ENCODE assay signal across 9 mouse cellular contexts in the genomic region with DNA sequence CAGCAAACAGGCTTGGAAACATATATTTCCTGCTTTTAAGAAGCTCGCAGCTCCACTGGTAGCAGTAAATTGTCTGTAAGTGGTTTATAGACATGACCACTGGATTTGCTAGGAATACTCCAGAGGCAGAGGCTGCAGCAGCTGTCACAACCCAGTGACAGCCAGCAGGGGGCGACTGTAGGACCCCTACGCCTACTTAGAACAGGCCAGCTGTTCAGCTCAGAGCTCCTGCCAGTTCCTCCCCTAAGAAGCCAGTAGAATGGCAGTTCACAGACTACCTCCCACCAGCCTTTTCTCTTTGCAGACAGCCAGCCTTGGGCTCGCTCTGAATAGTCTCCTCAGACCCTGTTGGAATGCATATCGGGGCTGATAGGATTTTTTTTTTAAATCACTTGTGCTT. TPM values are rescaled to one million over a fixed set of nuclear protein-coding genes. Genes with fewer than 3 reads are reported as not detected.
DNase-seq lines count a peak whose midpoint lies in the region; ATAC-seq lines count a peak whose summit lies in the region.
"Had no signal": no experiment of that assay in that cellular context is flagged by ENCODE, and none has a peak within 500 bp of the region (broad histone marks: within the 10 kb centered on the region; RNA-seq: fewer than 3 reads in every experiment).

No protein-coding gene starts in this region.

- no peak overlapping the region for H3K4me2 ChIP-seq in hindbrain, embryonic 13.5 days
- H3K4me2 ChIP-seq: limb, embryonic 12.5 days had no signal

- no peak overlapping the region; the same call in 1 of the 2 replicates for H3K9ac ChIP-seq in hindbrain, embryonic 13.5 days
- H3K9ac ChIP-seq: limb, embryonic 12.5 days had no signal

- peaks cover 8% of the 10 kb centered on the region for H3K4me1 ChIP-seq in hindbrain, embryonic 13.5 days (replicated peaks)

- no peaks in the 10 kb centered on the region for H3K27me3 ChIP-seq in hindbrain, embryonic 13.5 days
- H3K27me3 ChIP-seq: limb, embryonic 12.5 days had no signal

- ATAC-seq in cerebellum, adult (ENCODE audit: insufficient number of reproducible peaks, low FRiP score, low TSS enrichment): no peak
- ATAC-seq in erythroid progenitor cell, adult 5-6 weeks (replicated peaks; ENCODE audit: low FRiP score, poor library complexity, severe bottlenecking): 0 out of 2 replicates have a peak, but pooled peaks have one; percentile 49
- ATAC-seq in hindbrain, embryonic 13.5 days (ENCODE audit: low FRiP score): peak; percentile 65; the same call in 1 of the 2 replicates

- no peak overlapping the region for H3K27ac ChIP-seq in hindbrain, embryonic 13.5 days
- H3K27ac ChIP-seq: limb, embryonic 12.5 days had no signal

- no peaks in the 10 kb centered on the region for H3K9me3 ChIP-seq in hindbrain, embryonic 13.5 days
- H3K9me3 ChIP-seq: limb, embryonic 12.5 days had no signal

- H3K36me3 ChIP-seq in hindbrain, embryonic 13.5 days: no peaks in the 10 kb centered on the region
- H3K36me3 ChIP-seq: limb, embryonic 12.5 days had no signal

- WGBS in hindbrain, embryonic 13.5 days: 12% methylated on average over 5 of the region's 5 CpGs

- DNase-seq in cerebellum, postnatal 10 days: peak; percentile 78 to 80
- peak; percentile 75 for DNase-seq in R1 (ENCODE audit: low read depth, low spot score)
- DNase-seq in left cerebral cortex, adult 18-20 months (ENCODE audit: low spot score in 2 of 2): peak; percentile 63 to 71
- peak; percentile 83 for DNase-seq in mesoderm, embryonic 11.5 days (ENCODE audit: low read depth, low spot score)
- peak; percentile 52 for DNase-seq in right cerebral cortex, postnatal 25 days

- no peak overlapping the region for H3K4me3 ChIP-seq in hindbrain, embryonic 13.5 days
- H3K4me3 ChIP-seq: limb, embryonic 12.5 days had no signal

RNA-seq across cellular contexts. Expression of a gene that starts 10.7 kb away (rescaled TPM):
- total RNA-seq in erythroid progenitor cell, adult 5-6 weeks (2015; ENCODE audit: low replicate concordance): 7.1 and 9.0 TPM in 2 replicates
- total RNA-seq in erythroid progenitor cell, adult 5-6 weeks (2017; ENCODE audit: low replicate concordance): 6.4 and 40.7 TPM in 2 replicates
- polyA plus RNA-seq in hindbrain, embryonic 13.5 days (2015; fragmentation: Nextera tagmentation; extraction: Ambion mirVana): 2.6 and 2.8 TPM in 2 replicates
- 1 to 10 TPM; 1.3 to 1.5 TPM for total RNA-seq in left cerebral cortex, adult 18-20 months (2021)

RNA-seq across cellular contexts. Expression of a gene that starts 58.4 kb away (rescaled TPM):
- total RNA-seq in erythroid progenitor cell, adult 5-6 weeks (2015; ENCODE audit: low replicate concordance): not detected in 2 replicates
- total RNA-seq in erythroid progenitor cell, adult 5-6 weeks (2017; ENCODE audit: low replicate concordance): not detected in 2 replicates
- 518 and 582 TPM in 2 replicates for polyA plus RNA-seq in hindbrain, embryonic 13.5 days (2015; fragmentation: Nextera tagmentation; extraction: Ambion mirVana)
- total RNA-seq in left cerebral cortex, adult 18-20 months (2021): 100 to 1,000 TPM; 627 to 661 TPM

RNA-seq across cellular contexts. Expression of a gene that starts 59.1 kb away (rescaled TPM):
- total RNA-seq in erythroid progenitor cell, adult 5-6 weeks (2015; ENCODE audit: low replicate concordance): not detected in 2 replicates
- total RNA-seq in erythroid progenitor cell, adult 5-6 weeks (2017; ENCODE audit: low replicate concordance): not detected in 2 replicates
- polyA plus RNA-seq in hindbrain, embryonic 13.5 days (2015; fragmentation: Nextera tagmentation; extraction: Ambion mirVana): not detected in 2 replicates
- not detected for total RNA-seq in left cerebral cortex, adult 18-20 months (2021)
- polyA plus RNA-seq: limb, embryonic 12.5 days had no signal

Comparison
In these comparisons a context has a peak if more than half of its experiments do, and no peak if none do; other contexts are left out.
1. RNA of a gene that starts 58.4 kb away (total RNA-seq): 627 to 661 TPM in left cerebral cortex, adult 18-20 months; not detected in erythroid progenitor cell, adult 5-6 weeks; every median in the first group is over 100 times any median in the second.
2. Peak in every context shown above with its lines, with median percentiles within 50 percentile points of each other: DNase-seq.